Mouse (Mus musculus) testis, postnatal 10 days (tissue): ENCODE results near the gene Nap1l4.

Experiments
- DNase-seq: peaks from one replicate; pipeline ENCODE4 v3.0.0; 2021; ENCODE audit warnings: low spot score

The Nap1l4 gene

DNA sequence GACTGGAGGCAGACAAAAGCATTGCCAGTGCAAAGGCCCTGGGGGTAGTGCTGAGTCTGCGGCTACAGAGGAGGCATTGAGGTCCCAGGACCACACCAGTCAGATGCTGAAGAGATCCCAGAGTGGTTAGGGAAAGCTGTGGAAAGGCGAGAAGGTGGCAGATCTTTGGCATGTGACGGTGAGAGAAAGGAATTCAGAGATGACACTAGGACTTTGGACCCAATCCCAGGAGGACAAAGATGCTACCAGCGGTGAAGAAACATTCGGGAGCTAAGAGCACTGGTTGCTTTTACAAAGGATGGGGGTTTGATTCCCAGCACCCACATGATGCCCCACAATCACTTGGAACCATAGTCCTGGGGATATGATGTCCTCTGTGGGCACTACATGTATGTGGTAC lies 71.1 kb downstream of the Nap1l4 start:
- no peak for DNase-seq

DNA sequence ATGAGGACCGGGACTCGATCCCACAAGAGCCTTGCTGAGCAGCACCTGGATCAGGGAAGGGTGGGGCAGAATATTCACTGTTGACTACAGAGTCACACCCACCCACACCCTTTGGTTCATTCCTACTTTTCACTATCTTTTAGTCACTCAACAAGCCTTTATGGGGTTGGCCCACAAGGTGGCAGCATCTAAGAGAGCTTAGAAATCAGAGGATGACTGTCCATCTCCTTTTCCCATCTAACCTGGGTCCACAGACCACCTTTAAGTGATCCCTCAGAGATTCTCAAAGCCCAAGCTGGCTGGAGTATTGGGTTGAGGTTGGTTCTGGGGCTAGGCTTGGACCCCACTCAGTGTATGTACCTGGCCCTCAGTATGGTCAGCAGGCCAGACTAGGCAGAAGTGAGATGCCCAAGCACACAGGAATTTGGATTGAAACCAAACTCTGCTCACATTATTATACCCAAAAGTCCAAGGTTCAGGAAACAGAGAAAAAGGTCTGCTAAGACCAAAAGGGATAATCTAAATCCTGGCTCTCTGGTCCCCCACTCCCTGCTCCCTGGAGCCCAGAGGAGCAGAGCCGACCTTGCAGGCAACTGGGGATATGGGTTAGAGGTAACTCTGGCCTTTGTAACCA lies 72.1 kb downstream of the Nap1l4 start:
- no peak for DNase-seq

DNA sequence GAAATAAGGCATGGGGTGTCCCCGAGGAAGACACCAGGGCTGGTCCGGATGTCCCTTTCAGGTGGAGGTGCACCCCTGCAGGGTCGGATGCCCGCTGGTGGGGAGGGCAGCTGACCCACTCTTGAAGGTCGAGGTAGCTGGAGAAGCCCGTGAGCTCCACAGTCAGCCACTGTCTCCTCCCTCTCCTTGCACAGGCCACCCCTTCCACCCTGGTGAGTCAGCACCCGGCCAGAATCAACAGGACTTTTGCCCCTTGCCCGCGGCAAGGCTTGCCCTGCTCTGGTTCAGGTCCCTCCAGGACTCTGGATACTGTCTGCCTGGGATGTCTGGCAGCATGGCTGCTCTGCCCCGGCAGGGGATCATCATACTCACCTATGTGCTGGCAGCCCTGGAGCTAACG lies 73.0 kb downstream of the Nap1l4 start:
- DNase-seq: no peak

DNA sequence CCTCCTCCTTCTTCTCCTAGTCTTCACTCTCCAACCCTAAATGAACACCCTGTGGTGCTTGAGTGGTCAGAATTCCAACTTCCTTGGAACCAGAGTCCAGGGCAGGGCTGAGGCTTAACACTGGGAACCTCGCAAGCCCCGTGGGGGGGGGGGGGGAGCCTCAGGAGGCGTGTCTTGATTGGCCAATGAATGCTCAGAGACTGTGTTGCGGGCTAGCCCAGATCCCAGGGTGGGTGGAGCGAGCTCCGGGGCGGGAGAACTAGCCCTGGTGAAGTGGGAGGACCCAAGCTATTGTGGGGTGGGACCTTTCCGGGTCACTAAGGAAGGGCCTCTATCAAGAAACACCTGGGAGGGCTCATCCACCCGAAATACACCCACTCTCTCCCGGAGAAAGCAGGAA lies 74.1 kb downstream of the Nap1l4 start:
- no peak for DNase-seq

DNA sequence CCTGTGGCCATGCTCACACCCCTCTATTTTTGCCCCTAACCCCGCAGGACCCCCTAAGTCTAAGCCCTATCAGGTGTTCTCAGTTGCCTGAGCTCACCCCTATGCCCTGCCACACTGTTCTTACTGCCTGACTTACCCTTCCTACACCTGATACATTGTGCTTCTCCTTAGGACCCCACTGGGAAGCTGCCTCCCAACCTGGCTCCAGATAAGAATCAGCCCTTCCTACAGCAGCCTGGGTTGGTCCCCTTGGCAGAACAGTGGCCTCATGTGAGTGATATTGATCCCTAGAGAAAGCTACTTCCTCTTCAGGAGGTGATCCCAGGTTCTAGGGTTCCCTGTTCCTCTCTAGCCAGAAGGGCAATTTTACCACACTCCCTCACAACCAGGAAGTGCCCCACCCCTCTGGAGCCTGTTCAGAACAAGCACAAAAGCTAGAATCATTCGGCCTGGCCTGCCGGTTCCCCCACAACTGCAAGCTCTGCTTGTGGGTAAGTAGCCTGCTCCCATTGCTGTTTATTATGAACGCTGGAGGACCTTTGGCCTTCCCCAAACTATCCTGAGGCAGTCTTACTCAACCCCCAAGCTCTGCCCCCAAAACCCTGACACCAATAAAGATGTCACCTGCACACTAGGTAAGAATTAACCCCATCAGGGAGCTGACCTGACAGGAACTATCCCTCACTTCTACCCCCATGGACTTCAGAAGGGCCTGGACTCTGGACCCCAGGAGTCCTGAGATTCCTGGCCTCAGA lies 75.4 kb downstream of the Nap1l4 start, which contains the start of gene Slc22a18:
Slc22a18 (plus strand) TSS at position 390 of the 755 bp plus-strand sequence.
- no peak for DNase-seq

DNA sequence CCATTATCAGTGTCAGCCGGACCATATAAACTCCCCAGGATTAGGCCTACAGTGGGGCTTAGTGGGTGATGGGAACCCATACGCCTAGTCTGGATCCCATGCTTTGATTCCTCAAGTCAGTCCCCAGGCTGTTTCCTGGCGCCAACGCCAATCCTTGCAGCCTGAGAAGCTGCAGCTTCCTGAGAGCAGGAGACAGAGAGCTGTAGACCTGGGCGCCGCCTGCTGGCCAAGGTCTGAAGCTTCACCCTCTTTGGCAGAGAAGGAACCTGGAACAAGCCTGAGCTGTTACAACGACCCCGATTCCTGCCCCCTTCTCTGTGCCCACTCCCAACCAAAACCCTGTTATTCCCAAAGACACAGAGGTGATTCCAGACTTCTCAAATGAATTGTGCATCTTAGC lies 79.0 kb downstream of the Nap1l4 start:
- DNase-seq: peak; percentile 89

DNA sequence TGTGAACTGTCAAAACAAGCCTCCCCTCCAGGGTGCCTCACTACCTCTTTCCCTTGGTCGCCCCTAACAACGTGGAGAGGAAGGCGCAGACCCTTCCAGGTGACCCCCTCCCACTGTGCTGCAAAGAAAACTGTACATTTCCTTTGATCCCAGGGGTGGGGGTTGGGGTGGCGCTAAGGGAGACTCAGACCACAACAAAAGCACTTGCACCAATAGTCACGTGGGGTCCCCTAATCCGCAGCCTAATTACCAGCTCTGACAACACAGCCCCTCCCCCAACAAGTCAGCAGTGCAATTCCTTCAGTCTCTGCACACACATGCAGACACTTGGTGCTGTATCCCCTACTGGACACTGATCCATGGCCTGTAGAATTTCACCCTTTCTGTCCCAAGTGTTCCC lies 81.2 kb downstream of the Nap1l4 start:
- DNase-seq: no peak

DNA sequence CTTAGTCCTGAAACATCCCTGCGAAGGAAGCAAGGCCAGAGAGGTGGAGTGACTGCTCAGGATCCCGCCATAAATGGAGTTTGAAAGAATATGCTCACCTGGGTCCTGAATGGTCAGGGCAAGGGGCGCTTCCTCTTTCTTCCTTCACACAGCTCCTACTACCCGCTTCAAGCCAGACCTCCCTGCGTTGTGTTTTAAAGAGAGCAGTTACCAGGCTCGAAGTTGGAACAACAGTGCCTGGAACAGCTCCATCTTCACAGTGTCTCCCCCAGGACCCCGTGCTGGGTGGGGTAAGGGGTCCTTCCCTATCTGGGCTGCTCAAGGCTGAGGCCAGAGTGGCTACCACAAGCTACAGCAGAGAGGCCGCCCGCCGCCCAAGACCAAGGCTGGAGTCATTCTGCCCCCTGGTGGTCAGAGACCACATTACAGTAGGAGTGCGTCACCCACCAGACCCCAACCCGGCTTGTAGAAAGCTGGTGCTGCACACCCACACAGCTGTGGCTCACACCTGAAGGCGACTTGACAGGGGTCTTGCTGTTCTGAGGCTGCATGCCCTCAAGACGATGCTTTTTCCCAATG lies 82.7 kb downstream of the Nap1l4 start:
- DNase-seq: peak; percentile 94

DNA sequence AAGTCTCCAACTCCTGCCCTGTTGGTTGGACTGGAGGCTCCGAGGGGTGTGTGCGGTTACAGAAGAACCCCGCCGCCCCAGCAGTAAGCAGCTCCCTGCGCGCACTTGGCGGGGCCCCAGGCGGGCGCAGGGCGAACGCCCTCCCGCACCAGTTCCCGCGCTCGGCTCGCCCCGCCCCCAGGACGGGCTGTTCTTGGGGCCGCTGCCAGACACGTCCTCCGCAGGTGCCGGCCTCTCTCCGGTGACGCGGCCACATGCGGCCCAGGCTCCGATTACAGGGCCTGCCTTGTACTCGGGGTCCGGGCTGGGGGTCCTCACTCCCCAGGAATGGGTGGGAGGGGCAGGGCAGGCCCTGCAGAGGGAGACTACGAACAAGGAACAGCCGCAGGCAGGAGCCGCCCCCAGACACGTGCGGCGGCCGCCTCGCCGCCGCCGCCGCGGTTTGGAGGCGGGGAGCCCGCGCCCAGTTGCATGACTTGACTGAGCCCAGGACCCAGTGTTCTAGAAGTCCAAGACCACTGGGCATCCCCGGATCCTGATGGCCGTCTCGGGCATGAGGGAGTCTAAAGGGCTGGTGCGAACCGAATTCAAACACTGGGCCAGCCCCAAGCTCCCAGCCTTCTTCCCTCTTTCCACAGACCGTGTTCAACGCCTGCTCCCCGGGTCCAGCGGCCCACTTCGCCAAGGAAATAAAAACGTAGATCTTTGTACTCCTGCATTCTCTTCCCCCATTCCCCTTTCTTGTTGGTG lies 83.9 kb downstream of the Nap1l4 start:
- peak; percentile 85 for DNase-seq

DNA sequence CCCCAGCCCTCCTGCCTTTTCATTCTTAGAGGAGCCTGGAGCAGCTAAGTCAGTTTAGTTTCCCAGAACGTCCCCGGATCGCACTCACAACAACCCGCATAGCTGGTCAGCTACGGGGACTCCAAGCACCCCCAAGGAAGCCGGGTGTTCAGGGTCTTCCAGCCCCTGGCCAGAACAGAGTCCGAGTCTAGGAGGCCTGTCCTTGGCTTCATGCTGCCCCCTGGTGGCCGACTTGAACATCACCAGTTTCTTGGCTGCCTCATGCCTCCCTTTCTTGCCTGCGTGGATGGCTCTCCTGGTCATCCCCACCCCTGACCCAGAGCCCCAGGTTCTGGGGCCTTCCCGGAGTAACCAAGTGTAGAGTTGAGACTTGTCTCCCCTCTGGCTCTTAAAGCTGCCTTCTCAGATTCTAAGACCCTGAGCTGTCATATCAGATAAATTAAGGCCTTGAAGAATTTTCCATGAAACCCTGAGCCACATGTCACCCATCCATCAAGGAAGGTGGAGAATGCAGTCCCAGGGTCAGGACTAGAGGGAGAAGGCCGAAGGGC lies 85.0 kb downstream of the Nap1l4 start:
- DNase-seq: peak; percentile 94
